Mouse (Mus musculus): ENCODE measurements around the gene Mecom. TPM values are rescaled to one million over a fixed set of nuclear protein-coding genes. Genes with fewer than 3 reads are reported as not detected.

Mecom gene
- total RNA-seq, 2 experiments from 2014 or later = 16.9 to 21.6 TPM

DNA sequence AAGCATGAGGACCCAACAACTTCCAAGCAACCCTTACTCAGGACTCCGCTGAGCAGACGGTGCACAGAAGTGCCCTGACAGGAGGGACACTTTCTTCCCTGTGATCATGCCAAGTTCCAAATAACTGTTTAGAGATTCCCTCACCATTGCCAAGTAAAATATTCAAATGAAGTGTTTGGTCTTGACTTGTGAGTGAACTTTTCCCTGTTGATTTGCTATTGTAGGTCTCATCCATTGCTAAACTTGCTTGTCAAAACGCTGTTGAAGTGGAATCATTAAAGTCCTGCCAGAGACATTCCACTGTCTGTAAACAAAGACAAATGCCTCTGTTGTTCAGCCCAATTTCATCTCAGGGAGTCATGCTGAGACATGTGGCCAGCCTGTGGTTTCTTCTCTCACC lies 594.5 kb downstream of the Mecom start:
- no peak for DNase-seq
- intact Hi-C loops (cut with DNase I) = no loop called here

DNA sequence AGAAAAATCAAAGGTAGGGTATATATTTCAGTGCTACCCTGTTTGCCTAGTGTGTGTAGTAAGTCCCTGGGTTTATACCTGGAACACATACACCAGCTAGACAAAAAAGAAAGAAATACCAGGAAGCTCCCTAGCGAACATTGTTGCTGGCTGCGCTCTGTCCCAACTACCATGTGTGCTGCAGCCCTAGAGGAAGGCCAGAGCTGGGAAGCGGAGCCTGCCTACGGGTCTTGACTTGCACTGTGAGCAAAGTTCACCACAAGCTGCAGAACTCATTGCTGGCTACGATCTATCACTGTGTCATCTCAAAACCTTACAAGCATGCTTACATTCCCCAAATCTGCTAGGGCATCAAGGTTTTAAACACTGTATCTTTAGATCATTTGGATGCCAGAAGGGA lies 597.0 kb downstream of the Mecom start:
- DNase-seq = no peak
- intact Hi-C loops (cut with DNase I) = no loop called here

GRCm38 (mm10) chr3:29903596-29904308 lies 644.1 kb downstream of the Mecom start:
- intact Hi-C loops (cut with DNase I) = no loop called here
- DNase-seq = peak in 1 of 2 experiments; percentile 7

Other genes starting within 250 kb of the Mecom start
- gene Actrt3, start 51.9 kb upstream of the Mecom start, total RNA-seq (2021) = not detected
- gene Mynn, start 54.1 kb upstream of the Mecom start, total RNA-seq (2021) = 10 to 100 TPM; 13.7 to 16.7 TPM
- gene Lrriq4, start 96.5 kb upstream of the Mecom start, total RNA-seq (2021) = not detected
- gene Lrrc34, start 99.9 kb upstream of the Mecom start, total RNA-seq (2021) = not detected
- gene Lrrc31, start 151.8 kb upstream of the Mecom start, total RNA-seq (2021) = under 1 TPM; 0.24 to 0.31 TPM
- gene Samd7, start 198.3 kb upstream of the Mecom start, total RNA-seq (2021) = not detected
- 10 to 100 TPM; 41.4 to 43.2 TPM for gene Sec62, start 244.9 kb upstream of the Mecom start, total RNA-seq (2021)